Mouse (Mus musculus): ENCODE results near the gene Adcy6. TPM values are rescaled to one million over a fixed set of nuclear protein-coding genes. Genes with fewer than 3 reads are reported as not detected.

The Adcy6 gene
- polyA plus RNA-seq, 1 experiment from 2014 or later = 8.9 TPM

GRCm38 (mm10) chr15:98636517-98636916, 26.6 kb upstream of the Adcy6 start:
- Histone ChIP-seq H3K4me1 (peaks cover 55% of the 10 kb centered on the region), H3K9me3 (replicated peaks) (no peaks in the 10 kb centered on the region), H3K4me3 (peak overlapping the region; percentile 72), H3K27me3 (peaks cover 15% of the 10 kb centered on the region), H3K4me2 (peak overlapping the region; percentile 88), H3K9ac (peak overlapping the region; percentile 92), H3K36me3 (ENCODE audit: poor library complexity, severe bottlenecking) (peaks cover 27% of the 10 kb centered on the region), H3K27ac (no peak overlapping the region)
- no peak for ATAC-seq
- 25% methylated on average over 5 of the region's 5 CpGs for WGBS

GRCm38 (mm10) chr15:98635291-98635841, 25.5 kb upstream of the Adcy6 start:
- ATAC-seq = no peak; the same call in 1 of the 2 replicates
- peak overlapping the region; percentile 72 for H3K4me3 ChIP-seq
- no peaks in the 10 kb centered on the region for H3K9me3 ChIP-seq (replicated peaks)
- H3K4me1 ChIP-seq = peaks cover 62% of the 10 kb centered on the region
- H3K27me3 ChIP-seq = peaks cover 27% of the 10 kb centered on the region
- WGBS = 1% methylated on average over 21 of the region's 21 CpGs
- H3K4me2 ChIP-seq = peak overlapping the region; percentile 88
- H3K9ac ChIP-seq = peak overlapping the region; percentile 92
- peaks cover 15% of the 10 kb centered on the region for H3K36me3 ChIP-seq (ENCODE audit: poor library complexity, severe bottlenecking)
- peak overlapping the region; percentile 97 for H3K27ac ChIP-seq

GRCm38 (mm10) chr15:98634541-98635081, 24.7 kb upstream of the Adcy6 start:
- Histone ChIP-seq H3K4me1 (peaks cover 62% of the 10 kb centered on the region), H3K9me3 (replicated peaks) (no peaks in the 10 kb centered on the region), H3K27me3 (peaks cover 34% of the 10 kb centered on the region), H3K27ac (peak overlapping the region; percentile 97), H3K36me3 (ENCODE audit: poor library complexity, severe bottlenecking) (peaks cover 8% of the 10 kb centered on the region), H3K9ac (peak overlapping the region; percentile 92), H3K4me2 (peak overlapping the region; percentile 88), H3K4me3 (peak overlapping the region; percentile 72)
- WGBS = under 1% methylated on average over 61 of the region's 65 CpGs
- peak; percentile 79 for ATAC-seq

GRCm38 (mm10) chr15:98633822-98634470, 24.1 kb upstream of the Adcy6 start:
- peak overlapping the region; percentile 92 for H3K9ac ChIP-seq
- no peaks in the 10 kb centered on the region for H3K9me3 ChIP-seq (replicated peaks)
- H3K4me1 ChIP-seq = peaks cover 67% of the 10 kb centered on the region
- peaks cover 41% of the 10 kb centered on the region for H3K27me3 ChIP-seq
- under 1% methylated on average over 24 of the region's 25 CpGs for WGBS
- peak overlapping the region; percentile 88 for H3K4me2 ChIP-seq
- peaks cover 2% of the 10 kb centered on the region; the same call in 1 of the 2 replicates for H3K36me3 ChIP-seq (ENCODE audit: poor library complexity, severe bottlenecking)
- peak overlapping the region; percentile 97 for H3K27ac ChIP-seq
- H3K4me3 ChIP-seq = peak overlapping the region; percentile 72
- no peak; the same call in 1 of the 2 replicates for ATAC-seq

GRCm38 (mm10) chr15:98632921-98633320, 23.0 kb upstream of the Adcy6 start:
- H3K9ac ChIP-seq = peak overlapping the region; percentile 92
- H3K4me2 ChIP-seq = peak overlapping the region; percentile 88
- H3K9me3 ChIP-seq (replicated peaks) = no peaks in the 10 kb centered on the region
- H3K4me1 ChIP-seq = peaks cover 77% of the 10 kb centered on the region
- H3K36me3 ChIP-seq (ENCODE audit: poor library complexity, severe bottlenecking) = no peaks in the 10 kb centered on the region; the same call in 1 of the 2 replicates
- 1% methylated on average over 4 of the region's 4 CpGs for WGBS
- no peak for ATAC-seq
- peak overlapping the region; percentile 72 for H3K4me3 ChIP-seq
- H3K27me3 ChIP-seq = peaks cover 50% of the 10 kb centered on the region
- peak overlapping the region; percentile 2; the same call in 1 of the 2 replicates for H3K27ac ChIP-seq

- peak; percentile 52 for ATAC-seq
- 2% methylated on average over 25 of the region's 25 CpGs for WGBS
- H3K27me3 ChIP-seq = peaks cover 50% of the 10 kb centered on the region
- no peaks in the 10 kb centered on the region; the same call in 1 of the 2 replicates for H3K36me3 ChIP-seq (ENCODE audit: poor library complexity, severe bottlenecking)
- H3K27ac ChIP-seq = peak overlapping the region; percentile 76
- H3K9ac ChIP-seq = peak overlapping the region; percentile 92
- peak overlapping the region; percentile 72 for H3K4me3 ChIP-seq
- H3K9me3 ChIP-seq (replicated peaks) = no peaks in the 10 kb centered on the region
- peak overlapping the region; percentile 88 for H3K4me2 ChIP-seq
- H3K4me1 ChIP-seq = peaks cover 70% of the 10 kb centered on the region
Observed at GRCm38 (mm10) chr15:98632107-98632744, 22.4 kb upstream of the Adcy6 start.

GRCm38 (mm10) chr15:98631493-98631892, 21.6 kb upstream of the Adcy6 start:
- peak overlapping the region; percentile 72 for H3K4me3 ChIP-seq
- no peak overlapping the region for H3K27ac ChIP-seq
- H3K27me3 ChIP-seq = peaks cover 50% of the 10 kb centered on the region
- H3K36me3 ChIP-seq (ENCODE audit: poor library complexity, severe bottlenecking) = no peaks in the 10 kb centered on the region; the same call in 1 of the 2 replicates
- no peaks in the 10 kb centered on the region for H3K9me3 ChIP-seq (replicated peaks)
- ATAC-seq = peak; percentile 2; the same call in 1 of the 2 replicates
- H3K4me2 ChIP-seq = peak overlapping the region; percentile 88
- peaks cover 63% of the 10 kb centered on the region for H3K4me1 ChIP-seq
- H3K9ac ChIP-seq = peak overlapping the region; percentile 92
- 0% methylated on average over 18 of the region's 18 CpGs for WGBS

GRCm38 (mm10) chr15:98630540-98630939, 20.7 kb upstream of the Adcy6 start, which contains the start of gene Cacnb3:
Gene Cacnb3 (plus strand): TSS chr15:98630840.
- Histone ChIP-seq H3K4me2 (peak within 1 kb of the TSS; percentile 88), H3K27ac (no peak within 1 kb of the TSS)

GRCm38 (mm10) chr15:98629464-98629863, 19.6 kb upstream of the Adcy6 start:
- 62% methylated on average over 6 of the region's 6 CpGs for WGBS
- H3K4me2 ChIP-seq = no peak overlapping the region
- no peak for ATAC-seq
- no peaks in the 10 kb centered on the region for H3K9me3 ChIP-seq (replicated peaks)
- H3K27ac ChIP-seq = no peak overlapping the region
- H3K4me3 ChIP-seq = no peak overlapping the region
- H3K4me1 ChIP-seq = peaks cover 49% of the 10 kb centered on the region
- no peak overlapping the region for H3K9ac ChIP-seq
- peaks cover 50% of the 10 kb centered on the region for H3K27me3 ChIP-seq
- no peaks in the 10 kb centered on the region for H3K36me3 ChIP-seq (ENCODE audit: poor library complexity, severe bottlenecking)

More at GRCm38 (mm10) chr15:98630540-98630939, 20.7 kb upstream of the Adcy6 start, which contains the start of gene Cacnb3:
- H3K9ac ChIP-seq = peak within 1 kb of the TSS; percentile 92
- no peaks in the 10 kb centered on the region for H3K9me3 ChIP-seq (replicated peaks)
- peaks cover 53% of the 10 kb centered on the region for H3K4me1 ChIP-seq
- H3K27me3 ChIP-seq = peaks cover 50% of the 10 kb centered on the region
- no peak for ATAC-seq
- 48% methylated on average over 4 of the region's 4 CpGs for WGBS
- H3K4me3 ChIP-seq = peak within 1 kb of the TSS; percentile 72
- no peaks in the 10 kb centered on the region for H3K36me3 ChIP-seq (ENCODE audit: poor library complexity, severe bottlenecking)

GRCm38 (mm10) chr15:98628589-98629254, 18.8 kb upstream of the Adcy6 start:
- Histone ChIP-seq H3K36me3 (ENCODE audit: poor library complexity, severe bottlenecking) (no peaks in the 10 kb centered on the region), H3K27ac (peak overlapping the region; percentile 28), H3K4me2 (peak overlapping the region; percentile 50), H3K9me3 (replicated peaks) (no peaks in the 10 kb centered on the region), H3K4me1 (peaks cover 44% of the 10 kb centered on the region), H3K27me3 (peaks cover 50% of the 10 kb centered on the region), H3K9ac (peak overlapping the region; percentile 52), H3K4me3 (peak overlapping the region; percentile 12; the same call in 1 of the 2 replicates)
- no peak for ATAC-seq
- WGBS = 8% methylated on average over 20 of the region's 20 CpGs

GRCm38 (mm10) chr15:98626487-98627212, 16.8 kb upstream of the Adcy6 start:
- Histone ChIP-seq H3K4me3 (no peak overlapping the region), H3K27ac (no peak overlapping the region), H3K36me3 (ENCODE audit: poor library complexity, severe bottlenecking) (no peaks in the 10 kb centered on the region), H3K9me3 (replicated peaks) (no peaks in the 10 kb centered on the region), H3K4me1 (peaks cover 34% of the 10 kb centered on the region), H3K9ac (no peak overlapping the region), H3K27me3 (peaks cover 50% of the 10 kb centered on the region), H3K4me2 (no peak overlapping the region)
- no peak for ATAC-seq
- WGBS = 80% methylated on average over 7 of the region's 7 CpGs

Measured in forebrain, embryonic 13.5 days (tissue).